Mouse (Mus musculus) heart, postnatal 0 days (tissue): ENCODE data around the gene Spred2. TPM values are rescaled to one million over a fixed set of nuclear protein-coding genes. Genes with fewer than 3 reads are reported as not detected.

Source experiments
- ATAC-seq: fragments of 200-750 bp; cut with Nextera tagmentation; 2 replicates; pipeline ENCODE4 v1.8.0; 2017; ENCODE audit warnings: low read depth, moderate number of reproducible peaks, moderate library complexity; ENCODE audit not compliant: insufficient read depth
- DNase-seq: peaks from one replicate; pipeline ENCODE4 v3.0.0-alpha.2; 2016; ENCODE audit warnings: low spot score
- H3K27ac ChIP-seq: fragments of 300-500 bp; sonication (generic); 2 replicates; pipeline ENCODE4 v1.5.1; 2014; ENCODE audit warnings: low read depth, mild to moderate bottlenecking
- H3K27me3 ChIP-seq: fragments of 300-500 bp; sonication (generic); 2 replicates; pipeline ENCODE4 v1.6.1; 2014; ENCODE audit warnings: low read length, mixed read lengths; ENCODE audit not compliant: control insufficient read depth, insufficient read depth
- H3K36me3 ChIP-seq: fragments of 300-500 bp; sonication (generic); replicated peaks from 2 replicates; pipeline ENCODE4 v1.6.1; 2014; ENCODE audit warnings: low read length, mixed read lengths; ENCODE audit not compliant: control insufficient read depth, insufficient read depth
- H3K4me1 ChIP-seq: fragments of 300-500 bp; sonication (generic); 2 replicates; pipeline ENCODE4 v1.6.1; 2014; ENCODE audit warnings: antibody characterized with exemption; ENCODE audit not compliant: control insufficient read depth, insufficient read depth
- H3K4me2 ChIP-seq: fragments of 300-500 bp; sonication (generic); 2 replicates; pipeline ENCODE4 v1.6.1; 2014; ENCODE audit warnings: low read depth, mild to moderate bottlenecking, low read length, moderate library complexity
- H3K4me3 ChIP-seq: fragments of 300-500 bp; sonication (generic); 2 replicates; pipeline ENCODE4 v1.5.1; 2014; ENCODE audit warnings: low read depth, low read length
- H3K9ac ChIP-seq: fragments of 300-500 bp; sonication (generic); replicated peaks from 2 replicates; pipeline ENCODE4 v1.6.1; 2014; ENCODE audit warnings: low read depth, low read length, mixed read lengths
- H3K9me3 ChIP-seq: fragments of 300-500 bp; sonication (generic); replicated peaks from 2 replicates; pipeline ENCODE4 v1.6.1; 2016; ENCODE audit warnings: low read length; ENCODE audit not compliant: control insufficient read depth
- CTCF ChIP-seq: IDR thresholded peaks from 2 replicates; pipeline ENCODE4 v1.5.1; 2016; ENCODE audit warnings: antibody characterized with exemption, control low read depth, low read depth
- EP300 ChIP-seq: IDR thresholded peaks from 2 replicates; pipeline ENCODE4 v1.6.1; 2016; ENCODE audit warnings: antibody characterized with exemption, low read depth
- WGBS: fragments of 180-500 bp; shearing (Covaris S2); extraction: QIAGEN DNeasy Blood & Tissue Kit; methylation state at CpG from one replicate; pipeline ENCODE4 v1.1.7; 2014; 5-methylcytosine and 5-hydroxymethylcytosine counted together
- polyA plus RNA-seq: library from polyadenylated mRNA; unstranded; fragments of >200 nt; fragmentation: Nextera tagmentation; extraction: Ambion mirVana; gene quantifications from 2 replicates; pipeline ENCODE4 v1.2.1, GENCODE M21; 2015
- total RNA-seq: library from RNA; depleted of rRNA; stranded (reverse); fragments of >200 nt; gene quantifications from 2 replicates; pipeline ENCODE4 v1.2.3, GENCODE M21; 2014; ENCODE audit warnings: low replicate concordance

The Spred2 gene
- total and polyA plus RNA-seq, 2 experiments from 2014 or later, result 3.2 to 8.2 TPM

- Histone ChIP-seq H3K9me3 (no peaks in the 10 kb centered on the region), H3K27ac (peak overlapping the region; percentile 76), H3K9ac (no peak overlapping the region), H3K4me1 (peaks cover 49% of the 10 kb centered on the region), H3K27me3 (no peaks in the 10 kb centered on the region), H3K4me2 (peak overlapping the region; percentile 38), H3K4me3 (no peak overlapping the region), H3K36me3 (no peaks in the 10 kb centered on the region)
- DNase-seq (peak; percentile 39), ATAC-seq (peak; percentile 35; the same call in 1 of the 2 replicates)
- TF ChIP-seq EP300 (no peak), CTCF (no peak)
- WGBS, result 19% methylated on average over 5 of the region's 5 CpGs
These were observed 38.6 kb downstream of the Spred2 start for GRCm38 (mm10) chr11:19962796-19963195.

GRCm38 (mm10) chr11:19963717-19964141 is 39.6 kb downstream of the Spred2 start:
- TF ChIP-seq CTCF (no peak), EP300 (0 out of 2 replicates have a peak, but pooled peaks have one; percentile 34)
- Histone ChIP-seq H3K4me2 (peak overlapping the region; percentile 38), H3K4me3 (no peak overlapping the region), H3K9me3 (no peaks in the 10 kb centered on the region), H3K27me3 (no peaks in the 10 kb centered on the region), H3K36me3 (no peaks in the 10 kb centered on the region), H3K27ac (peak overlapping the region; percentile 76), H3K9ac (no peak overlapping the region), H3K4me1 (peaks cover 50% of the 10 kb centered on the region)
- peak; percentile 39; the same call in 1 of the 2 replicates for ATAC-seq
- peak; percentile 51 for DNase-seq
- 28% methylated on average over 12 of the region's 12 CpGs for WGBS

- ATAC-seq (no peak), DNase-seq (no peak)
- WGBS, result 53% methylated on average over 5 of the region's 5 CpGs
- no peak for TF ChIP-seq CTCF
- TF ChIP-seq EP300, result no peak
- Histone ChIP-seq H3K4me3 (no peak overlapping the region), H3K4me2 (0 out of 2 replicates have a peak overlapping the region, but pooled peaks have one; percentile 38), H3K9me3 (no peaks in the 10 kb centered on the region), H3K4me1 (peaks cover 50% of the 10 kb centered on the region), H3K27me3 (no peaks in the 10 kb centered on the region), H3K36me3 (no peaks in the 10 kb centered on the region), H3K27ac (peak overlapping the region; percentile 76), H3K9ac (no peak overlapping the region)
These were observed 40.2 kb downstream of the Spred2 start for GRCm38 (mm10) chr11:19964333-19964732.

GRCm38 (mm10) chr11:19965037-19965611 is 40.9 kb downstream of the Spred2 start:
- no peaks in the 10 kb centered on the region for H3K9me3 ChIP-seq
- H3K9ac ChIP-seq, result no peak overlapping the region
- no peak for DNase-seq
- no peak for ATAC-seq
- no peak overlapping the region for H3K4me3 ChIP-seq
- WGBS, result 44% methylated on average over 16 of the region's 16 CpGs
- H3K4me1 ChIP-seq, result peaks cover 55% of the 10 kb centered on the region
- no peaks in the 10 kb centered on the region for H3K36me3 ChIP-seq
- TF ChIP-seq EP300 (0 out of 2 replicates have a peak, but pooled peaks have one; percentile 22), CTCF (no peak)
- H3K4me2 ChIP-seq, result peak overlapping the region; percentile 11; the same call in 1 of the 2 replicates
- H3K27me3 ChIP-seq, result no peaks in the 10 kb centered on the region
- H3K27ac ChIP-seq, result peak overlapping the region; percentile 76

- H3K4me3 ChIP-seq, result no peak overlapping the region
- WGBS, result 81% methylated on average over 4 of the region's 4 CpGs
- ATAC-seq, result no peak
- H3K9ac ChIP-seq, result no peak overlapping the region
- no peaks in the 10 kb centered on the region for H3K9me3 ChIP-seq
- H3K4me2 ChIP-seq, result no peak overlapping the region
- H3K27me3 ChIP-seq, result no peaks in the 10 kb centered on the region
- H3K4me1 ChIP-seq, result peaks cover 53% of the 10 kb centered on the region
- peak overlapping the region; percentile 76 for H3K27ac ChIP-seq
- DNase-seq, result no peak
- H3K36me3 ChIP-seq, result no peaks in the 10 kb centered on the region
- TF ChIP-seq EP300, result no peak
- TF ChIP-seq CTCF, result no peak
These were observed 41.5 kb downstream of the Spred2 start for GRCm38 (mm10) chr11:19965664-19966063.

- H3K4me1 ChIP-seq, result peaks cover 53% of the 10 kb centered on the region
- ATAC-seq, result peak; percentile 89
These were observed 42.1 kb downstream of the Spred2 start for GRCm38 (mm10) chr11:19966294-19966693.

More at GRCm38 (mm10) chr11:19966294-19966693, 42.1 kb downstream of the Spred2 start:
- Histone ChIP-seq H3K27me3 (no peaks in the 10 kb centered on the region), H3K27ac (peak overlapping the region; percentile 76), H3K9me3 (no peaks in the 10 kb centered on the region), H3K4me2 (no peak overlapping the region), H3K9ac (no peak overlapping the region), H3K36me3 (no peaks in the 10 kb centered on the region), H3K4me3 (no peak overlapping the region)
- WGBS, result 20% methylated on average over 2 of the region's 2 CpGs
- peak; percentile 83 for DNase-seq
- TF ChIP-seq EP300, result no peak
- TF ChIP-seq CTCF, result no peak
